Mouse (Mus musculus) kidney, adult 18-20 months (tissue): ENCODE data around the gene Ccdc180.

Experiments used
- DNase-seq: peaks from one replicate; pipeline ENCODE4 v3.0.0; 2021

The Ccdc180 gene

GRCm38 (mm10) chr4:45972448-45972854, 82.3 kb downstream of the Ccdc180 start:
- no peak for DNase-seq

- DNase-seq, result no peak
Measured at GRCm38 (mm10) chr4:45972951-45973350, 82.8 kb downstream of the Ccdc180 start.

GRCm38 (mm10) chr4:45976931-45977667, 87.0 kb downstream of the Ccdc180 start:
- DNase-seq, result peak; percentile 11

GRCm38 (mm10) chr4:45979916-45980315, 89.8 kb downstream of the Ccdc180 start:
- DNase-seq, result peak; percentile 18

- no peak for DNase-seq
Measured at GRCm38 (mm10) chr4:45981054-45981453, 91.0 kb downstream of the Ccdc180 start.

GRCm38 (mm10) chr4:45990427-45991135, 100.5 kb downstream of the Ccdc180 start:
- no peak for DNase-seq

GRCm38 (mm10) chr4:45998536-45998935, 108.4 kb downstream of the Ccdc180 start:
- no peak for DNase-seq
